Mouse (Mus musculus): ENCODE data around the gene Dcaf6.

DNA sequence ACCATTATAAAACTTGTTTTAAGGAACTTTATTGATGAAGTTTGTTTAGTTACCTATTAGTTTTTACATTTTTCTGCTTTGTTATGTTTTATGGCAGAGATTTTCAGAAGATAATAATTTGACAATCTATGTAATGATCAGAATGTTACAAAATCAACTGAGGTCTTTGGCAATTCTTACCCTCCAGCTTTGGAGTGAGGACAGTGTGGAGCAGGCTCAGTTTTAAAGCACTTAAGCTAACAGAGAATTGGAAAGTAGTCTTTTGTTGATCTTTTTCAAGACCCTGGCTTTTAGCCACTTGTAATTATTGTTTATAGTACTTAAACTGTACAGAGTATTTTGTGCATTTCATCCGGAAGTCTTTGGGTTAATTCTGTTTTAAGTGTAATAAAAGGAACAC lies 2.6 kb upstream of the Dcaf6 start:
- TF ChIP-seq CTCF (IDR thresholded peaks at IDR 0.05; ENCODE audit: extremely low read depth, insufficient read length, insufficient replicate concordance, low read depth, low read length) (no peak), POLR2A (IDR thresholded peaks at IDR 0.05; ENCODE audit: low read depth, low read length) (no peak)

Measured in small intestine, adult 2 months (tissue).